Comparison of ENCODE assay signal across 11 mouse cellular contexts in the genomic region with DNA sequence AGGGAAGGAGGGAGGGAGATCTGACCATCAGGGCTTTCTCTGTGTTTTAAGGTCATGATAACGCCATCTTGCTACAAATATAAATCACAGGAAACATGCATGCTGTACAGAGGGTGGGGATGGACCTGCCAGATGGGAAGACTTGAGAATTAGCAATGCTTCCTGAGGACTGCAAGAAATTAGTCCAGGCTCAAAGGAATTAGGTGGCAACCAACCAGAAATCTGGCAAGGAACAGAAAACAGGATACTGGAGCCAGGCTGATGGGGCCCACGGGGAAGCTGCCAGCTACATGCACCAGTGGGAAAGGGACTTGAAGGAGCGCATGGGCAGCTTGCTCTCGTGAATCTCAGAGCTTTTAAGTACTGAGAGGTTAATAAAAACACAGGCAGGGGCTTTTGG. TPM values are rescaled to one million over a fixed set of nuclear protein-coding genes. Genes with fewer than 3 reads are reported as not detected.
DNase-seq lines count a peak whose midpoint lies in the region; ATAC-seq and TF ChIP-seq lines count a peak whose summit lies in the region.
"Had no signal": no experiment of that assay in that cellular context is flagged by ENCODE, and none has a peak within 500 bp of the region (broad histone marks: within the 10 kb centered on the region; RNA-seq: fewer than 3 reads in every experiment).

No protein-coding gene starts in this region.

- intact Hi-C loops in heart, postnatal 14 days (cut with DNase I), result no loop called here

- DNase-seq in heart, postnatal 0 days (ENCODE audit: low spot score), result no peak
- DNase-seq in heart, postnatal 14 days, result no peak
- DNase-seq in neural tube, embryonic 10.5 days (ENCODE audit: extremely low spot score, low spot score), result no peak
- peak; percentile 89 for DNase-seq in cerebellum, adult 9-11 months
- no peak for DNase-seq in thymus, postnatal 36 days
- DNase-seq: kidney, adult 11 months; liver had no signal

- H3K27me3 ChIP-seq in heart, postnatal 0 days (ENCODE audit: control insufficient read depth, insufficient read depth, low read length), result no peaks in the 10 kb centered on the region
- no peaks in the 10 kb centered on the region for H3K27me3 ChIP-seq in neural tube, embryonic 13.5 days
- 0 out of 2 replicates have a peak, but pooled peaks cover 3% of the 10 kb centered on the region for H3K27me3 ChIP-seq in limb, embryonic 15.5 days
- 0 out of 2 replicates have a peak, but pooled peaks cover 8% of the 10 kb centered on the region for H3K27me3 ChIP-seq in liver, embryonic 12.5 days (replicated peaks)

- ATAC-seq in heart, postnatal 0 days (ENCODE audit: insufficient read depth, low read depth), result peak; percentile 30; the same call in 1 of the 2 replicates
- ATAC-seq in neural tube, embryonic 13.5 days (ENCODE audit: low read depth), result 0 out of 2 replicates have a peak, but pooled peaks have one; percentile 23
- no peak for ATAC-seq in limb, embryonic 15.5 days (ENCODE audit: insufficient number of reproducible peaks, low FRiP score, low TSS enrichment, low read depth)
- ATAC-seq in liver, embryonic 12.5 days, result no peak

- peaks cover 4% of the 10 kb centered on the region for H3K4me1 ChIP-seq in heart, postnatal 0 days (ENCODE audit: control insufficient read depth, insufficient read depth)
- H3K4me1 ChIP-seq in neural tube, embryonic 13.5 days (replicated peaks), result peaks cover 6% of the 10 kb centered on the region
- peaks cover 17% of the 10 kb centered on the region for H3K4me1 ChIP-seq in limb, embryonic 15.5 days
- H3K4me1 ChIP-seq in liver, embryonic 12.5 days, result peaks cover 26% of the 10 kb centered on the region

- H3K27ac ChIP-seq in heart, postnatal 0 days (ENCODE audit: low read depth), result no peak overlapping the region
- no peak overlapping the region for H3K27ac ChIP-seq in neural tube, embryonic 13.5 days (replicated peaks)
- H3K27ac ChIP-seq in limb, embryonic 15.5 days, result 0 out of 2 replicates have a peak overlapping the region, but pooled peaks have one; percentile 1
- no peak overlapping the region for H3K27ac ChIP-seq in liver, embryonic 12.5 days

- 60% methylated on average over 4 of the region's 4 CpGs for WGBS in heart, postnatal 0 days
- WGBS in neural tube, embryonic 13.5 days, result 55% methylated on average over 4 of the region's 4 CpGs
- 26% methylated on average over 4 of the region's 4 CpGs for WGBS in limb, embryonic 15.5 days
- 60% methylated on average over 4 of the region's 4 CpGs for WGBS in liver, embryonic 12.5 days (ENCODE audit: insufficient replicate concordance)

- H3K9me3 ChIP-seq in heart, postnatal 0 days (replicated peaks; ENCODE audit: control insufficient read depth, low read length), result no peaks in the 10 kb centered on the region
- no peaks in the 10 kb centered on the region for H3K9me3 ChIP-seq in neural tube, embryonic 13.5 days
- no peaks in the 10 kb centered on the region for H3K9me3 ChIP-seq in limb, embryonic 15.5 days
- H3K9me3 ChIP-seq in liver, embryonic 12.5 days (replicated peaks), result no peaks in the 10 kb centered on the region
- H3K9me3 ChIP-seq: G1E had no signal

- no peak overlapping the region for H3K4me2 ChIP-seq in heart, postnatal 0 days (ENCODE audit: low read depth, low read length)
- H3K4me2 ChIP-seq in neural tube, embryonic 13.5 days, result no peak overlapping the region
- H3K4me2 ChIP-seq in limb, embryonic 15.5 days, result no peak overlapping the region
- no peak overlapping the region for H3K4me2 ChIP-seq in liver, embryonic 12.5 days

- no peak for TF ChIP-seq EP300 in heart, postnatal 0 days (IDR thresholded peaks at IDR 0.05; ENCODE audit: low read depth)

- H3K4me3 ChIP-seq in heart, postnatal 0 days (ENCODE audit: low read depth, low read length), result no peak overlapping the region
- H3K4me3 ChIP-seq in neural tube, embryonic 13.5 days, result no peak overlapping the region
- H3K4me3 ChIP-seq in limb, embryonic 15.5 days, result no peak overlapping the region
- H3K4me3 ChIP-seq in liver, embryonic 12.5 days, result no peak overlapping the region

- H3K9ac ChIP-seq in heart, postnatal 0 days (replicated peaks; ENCODE audit: low read depth, low read length), result no peak overlapping the region
- no peak overlapping the region for H3K9ac ChIP-seq in neural tube, embryonic 13.5 days
- no peak overlapping the region for H3K9ac ChIP-seq in limb, embryonic 15.5 days
- no peak overlapping the region for H3K9ac ChIP-seq in liver, embryonic 12.5 days

- TF ChIP-seq CTCF in heart, postnatal 0 days (IDR thresholded peaks at IDR 0.05; ENCODE audit: low read depth), result no peak

- H3K36me3 ChIP-seq in heart, postnatal 0 days (replicated peaks; ENCODE audit: control insufficient read depth, insufficient read depth, low read length), result no peaks in the 10 kb centered on the region
- H3K36me3 ChIP-seq in neural tube, embryonic 13.5 days, result no peaks in the 10 kb centered on the region
- no peaks in the 10 kb centered on the region for H3K36me3 ChIP-seq in limb, embryonic 15.5 days
- H3K36me3 ChIP-seq in liver, embryonic 12.5 days, result no peaks in the 10 kb centered on the region
- H3K36me3 ChIP-seq: G1E had no signal

RNA-seq across cellular contexts. Expression of a gene that starts 59.5 kb away (rescaled TPM):
- total RNA-seq in heart, postnatal 0 days (2014; rRNA removed; ENCODE audit: low replicate concordance), result 164 and 257 TPM in 2 replicates
- 57.0 and 66.0 TPM in 2 replicates for polyA plus RNA-seq in heart, postnatal 0 days (2015; fragmentation: Nextera tagmentation; extraction: Ambion mirVana)
- 100 to 1,000 TPM; 163 to 172 TPM for total RNA-seq in heart, postnatal 14 days (2021)
- 51.2 and 52.4 TPM in 2 replicates for polyA plus RNA-seq in neural tube, embryonic 13.5 days (2015; fragmentation: Nextera tagmentation; extraction: Ambion mirVana)
- polyA plus RNA-seq in limb, embryonic 15.5 days (2015; fragmentation: Nextera tagmentation; extraction: Ambion mirVana), result 85.5 and 93.5 TPM in 2 replicates
- polyA plus RNA-seq in liver, embryonic 12.5 days (2016; fragmentation: Nextera tagmentation; extraction: Ambion mirVana), result 16.3 and 17.0 TPM in 2 replicates

Comparison
In these comparisons a context has a peak if more than half of its experiments do, and no peak if none do; other contexts are left out.
1. ATAC-seq: peak in heart, postnatal 0 days (single experiment) and neural tube, embryonic 13.5 days (single experiment); none in limb, embryonic 15.5 days (single experiment) and liver, embryonic 12.5 days (single experiment).